Mouse (Mus musculus) gastrocnemius, adult 8-10 months (tissue): ENCODE measurements around the gene Gm28038. TPM values are rescaled to one million over a fixed set of nuclear protein-coding genes. Genes with fewer than 3 reads are reported as not detected.

Experiments used
- DNase-seq, 2 experiments: peaks; one replicate each; pipeline ENCODE4 v3.0.0; 2022; ENCODE audit warnings: low spot score in 2 of 2
- total RNA-seq, 4 experiments: library from RNA; stranded (reverse); gene quantifications; 2 replicates each; pipeline ENCODE4 v1.2.4; 2022

Gm28038 gene
- not detected for total RNA-seq

DNA sequence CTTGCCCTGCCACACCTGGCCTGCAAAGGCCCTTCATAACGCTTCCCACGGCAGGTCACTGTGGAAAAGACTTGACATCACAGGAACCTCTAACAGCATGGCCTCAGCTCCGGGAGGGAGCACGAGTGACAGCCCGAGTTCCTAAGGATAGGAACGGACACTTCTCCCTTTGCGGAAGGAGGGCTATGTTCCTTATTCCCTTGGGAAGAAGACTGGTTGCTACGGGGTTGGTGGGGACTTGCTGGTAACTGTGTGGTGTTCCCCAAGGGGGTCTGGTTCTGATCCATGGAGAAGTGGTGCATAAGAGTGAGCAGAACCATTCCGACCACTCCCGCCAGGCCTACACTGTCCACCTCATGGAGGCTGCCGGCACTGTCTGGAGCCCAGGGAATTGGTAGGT lies at the start of gene Gm28038:
TSS of gene Gm28038 (plus strand) at position 301 of the 400 bp plus-strand sequence.
- DNase-seq, result no peak

DNA sequence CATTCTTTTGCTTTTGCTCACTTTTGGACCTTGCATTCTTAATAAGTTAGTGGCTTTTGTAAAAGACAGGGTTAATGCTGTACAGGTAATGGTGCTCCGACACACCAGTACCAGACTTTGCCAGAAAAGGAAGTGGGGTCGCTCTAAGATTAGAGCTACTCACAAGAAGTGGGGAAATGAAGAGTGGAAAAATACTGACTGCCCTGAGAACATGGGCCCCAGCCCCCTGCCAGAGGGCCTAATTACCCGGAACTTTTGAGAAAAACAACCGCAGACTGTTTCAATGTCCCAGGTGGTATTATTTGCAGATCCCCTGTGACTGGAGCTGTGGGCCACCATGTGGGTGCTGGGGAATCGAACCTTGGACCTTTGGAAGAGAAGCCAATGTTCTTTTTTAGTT lies 45.2 kb upstream of the Gm28038 start:
- DNase-seq, result no peak

DNA sequence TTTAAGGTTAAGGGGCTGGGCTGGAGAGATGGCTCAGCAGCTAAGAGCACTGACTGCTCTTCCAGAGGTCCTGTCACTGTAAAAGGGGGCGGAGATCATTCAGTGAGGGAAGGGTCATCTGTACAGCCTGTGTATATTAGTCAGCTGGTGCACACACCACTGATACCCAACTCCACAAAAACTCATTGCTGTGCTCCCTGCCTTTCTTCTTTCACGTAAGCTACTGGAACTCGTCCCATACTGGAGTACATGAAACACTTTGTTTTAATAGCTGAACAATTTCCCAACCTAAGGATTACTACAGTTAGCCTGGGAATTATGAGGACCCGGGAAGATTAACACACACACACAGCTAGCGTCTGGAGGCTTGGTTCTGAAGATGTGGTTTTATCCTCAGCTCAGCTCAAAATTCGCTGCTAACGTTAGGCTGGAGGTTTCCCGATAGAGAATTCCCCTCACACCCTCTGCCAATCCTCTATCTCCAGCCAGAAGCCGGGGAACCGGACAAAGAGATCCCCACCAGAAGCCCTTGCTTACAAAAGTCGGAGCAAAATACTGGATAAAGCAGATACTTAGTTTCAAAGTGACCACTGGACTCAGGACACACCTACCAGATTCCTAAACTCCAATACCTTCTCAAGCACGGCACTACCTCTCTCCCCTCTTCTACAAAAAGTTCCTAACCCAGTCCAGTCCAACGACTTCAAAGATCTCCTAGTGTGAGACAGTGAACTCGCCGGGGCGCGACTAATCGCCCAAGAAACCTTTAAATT lies 44.2 kb upstream of the Gm28038 start:
- DNase-seq, result no peak

DNA sequence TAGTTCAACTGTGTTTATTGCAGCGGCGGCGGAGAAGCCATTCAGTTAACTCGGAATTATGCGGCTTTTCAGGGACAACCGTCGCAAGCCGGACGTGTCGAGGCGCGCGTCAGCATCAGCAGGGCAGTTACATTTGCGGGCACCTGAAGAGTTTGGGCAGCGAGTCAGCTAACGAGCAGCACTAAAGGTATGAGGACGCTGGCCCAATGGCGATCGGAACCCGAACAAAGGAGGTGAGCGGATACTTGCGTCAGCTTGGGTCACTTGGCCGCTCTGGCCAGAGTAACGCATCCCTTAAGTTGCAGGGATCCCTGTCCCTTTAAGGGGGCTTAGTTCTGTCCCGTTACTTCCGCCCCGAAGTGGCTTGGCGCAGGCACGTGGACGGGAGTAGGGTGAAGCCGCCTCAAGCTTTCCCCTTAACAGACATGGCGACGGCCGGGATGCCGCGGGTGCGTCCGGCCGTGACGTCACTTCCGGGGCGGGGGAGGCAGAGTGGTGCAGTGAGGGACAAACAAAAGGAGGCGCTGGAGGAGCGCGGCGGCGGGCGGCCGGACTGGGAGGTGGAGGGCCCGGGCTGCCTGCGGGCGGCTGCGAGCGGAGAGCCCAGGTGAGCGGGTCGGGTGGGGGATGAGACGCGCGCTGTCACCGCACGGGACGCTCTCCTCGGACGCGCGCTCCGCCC lies 43.5 kb upstream of the Gm28038 start, which contains the start of gene Lrrc8a:
TSS of gene Lrrc8a (plus strand) at position 517 of the 682 bp plus-strand sequence.
- peak; percentile 100 for DNase-seq

DNA sequence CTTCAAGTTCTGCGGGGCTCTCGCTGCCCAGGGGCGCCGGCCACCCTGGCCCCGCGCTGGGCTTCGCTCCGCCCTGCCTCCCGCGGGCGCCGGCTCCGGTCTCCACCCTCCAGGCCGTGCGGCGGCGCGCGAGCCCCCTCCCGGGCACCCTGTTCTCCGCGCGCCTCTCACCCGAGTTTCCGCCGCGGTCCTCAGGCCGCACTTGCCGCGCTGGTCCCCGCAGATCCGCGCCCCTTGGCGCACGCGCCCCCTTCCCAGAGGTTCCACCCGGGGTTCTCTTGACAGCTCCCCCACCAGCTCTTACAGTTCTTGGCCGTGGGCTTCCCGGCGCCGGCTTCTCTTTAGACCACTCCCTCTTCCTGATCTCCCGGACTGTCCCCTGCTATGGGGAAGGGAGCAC lies 43.0 kb upstream of the Gm28038 start:
- DNase-seq, result peak in 1 of 2 experiments; percentile 56

DNA sequence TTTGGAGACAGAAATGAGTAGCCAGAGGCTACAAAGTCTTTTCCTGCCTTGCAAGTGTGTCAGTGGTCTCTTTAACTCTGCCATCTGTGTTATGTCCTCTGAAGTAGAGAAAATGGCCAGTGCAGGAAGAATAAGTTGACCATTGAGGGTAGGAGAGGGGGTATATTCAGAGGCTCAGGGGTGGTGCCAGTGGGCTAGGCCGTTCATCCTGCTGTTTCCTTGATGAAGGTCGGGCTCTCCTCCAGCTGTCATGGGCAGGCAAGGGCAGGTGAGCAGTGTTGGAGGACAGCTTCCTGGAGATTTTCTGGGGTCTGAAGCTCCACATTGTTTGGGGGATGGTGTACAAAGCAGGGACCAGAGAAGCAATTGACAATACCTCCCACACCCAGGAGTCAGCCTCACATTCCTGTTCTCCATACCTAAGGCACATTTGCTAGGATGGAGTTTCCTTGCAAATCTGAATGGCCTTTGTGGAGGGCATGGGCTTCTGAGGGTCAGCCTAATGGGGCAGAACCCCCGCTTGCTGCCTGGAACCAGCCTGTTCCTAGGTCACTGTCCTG lies 41.9 kb upstream of the Gm28038 start:
- DNase-seq, result no peak

DNA sequence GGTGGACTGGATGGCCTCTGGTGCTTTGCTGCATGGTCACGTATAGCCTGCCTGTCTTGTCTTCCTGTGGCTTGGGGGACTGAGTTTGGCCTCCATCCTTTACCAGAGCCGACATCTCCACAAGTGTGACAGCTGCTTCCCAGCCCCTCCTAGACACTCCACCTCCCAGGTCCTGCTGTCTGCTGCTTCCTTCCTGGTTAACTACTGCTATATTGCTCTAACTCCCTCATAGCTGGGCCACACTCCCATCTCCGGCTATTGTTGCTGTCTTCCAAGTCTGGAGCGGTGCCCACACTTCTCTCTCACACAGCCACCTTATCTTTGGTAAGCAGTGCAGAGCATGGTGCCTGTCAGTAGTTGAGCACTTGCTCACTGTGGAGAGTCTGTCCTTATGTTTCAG lies 41.1 kb upstream of the Gm28038 start:
- DNase-seq, result no peak

DNA sequence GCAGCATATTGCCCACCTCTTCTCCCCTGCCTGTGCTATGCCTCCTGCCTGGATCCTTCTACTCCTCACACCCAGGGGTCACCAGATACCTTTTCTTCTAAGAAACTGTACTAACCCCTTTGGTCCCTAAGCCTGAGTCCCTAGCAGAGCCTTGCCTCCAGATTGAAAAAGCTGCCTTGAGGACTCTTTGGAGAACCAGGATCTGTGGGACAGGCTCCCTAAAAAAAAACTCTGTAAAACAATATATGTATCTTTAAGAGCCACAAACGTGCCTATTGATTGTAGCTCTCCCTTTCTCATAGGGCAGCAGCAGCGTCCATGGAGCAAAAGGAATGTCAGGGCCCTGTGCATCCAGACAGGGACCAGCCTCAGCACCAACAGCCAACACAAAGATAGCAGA lies 40.6 kb upstream of the Gm28038 start, which contains the start of gene Gm28035:
TSS of gene Gm28035 (plus strand) at position 301 of the 400 bp plus-strand sequence.
- DNase-seq, result no peak

DNA sequence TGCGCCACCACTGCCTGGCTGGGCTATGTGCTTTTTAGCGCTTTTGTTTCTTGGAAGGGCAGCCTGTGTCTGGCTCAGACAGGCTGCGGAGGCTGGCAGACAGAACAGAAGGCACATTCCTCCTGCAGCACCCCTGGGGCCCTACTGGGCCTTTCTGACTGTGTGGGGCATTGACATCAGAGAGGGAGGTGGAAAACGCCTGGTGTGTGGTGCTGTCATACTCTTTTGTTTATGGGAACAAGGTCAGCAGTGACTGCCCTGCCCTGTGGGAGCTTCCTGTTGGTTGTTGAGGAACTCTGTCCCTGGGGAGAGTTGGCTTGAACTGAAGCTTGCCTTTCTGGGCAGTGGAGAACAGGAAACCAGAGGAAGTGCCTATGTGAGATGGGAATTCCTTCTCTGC lies 38.3 kb upstream of the Gm28038 start:
- DNase-seq, result peak in 1 of 2 experiments; percentile 44

DNA sequence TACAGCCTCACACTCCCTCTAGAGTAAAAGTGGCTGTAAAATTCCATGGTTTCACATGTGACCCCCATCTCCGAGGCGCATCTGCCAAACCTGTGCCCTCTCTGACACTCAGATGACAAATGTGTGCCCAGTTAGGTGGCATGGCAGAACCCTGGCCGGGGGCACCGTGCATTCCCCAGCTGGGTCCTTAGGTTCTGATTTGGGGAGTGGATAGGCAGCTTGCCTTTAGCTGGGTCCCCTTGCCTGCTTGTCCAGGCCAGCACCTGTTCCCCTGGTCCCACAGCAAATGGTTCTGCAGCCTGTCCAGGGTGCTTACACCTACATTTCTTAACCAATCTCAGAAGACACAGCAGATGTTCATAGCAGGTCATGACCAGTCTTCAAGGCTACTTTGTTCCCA lies 37.5 kb upstream of the Gm28038 start:
- no peak for DNase-seq

DNA sequence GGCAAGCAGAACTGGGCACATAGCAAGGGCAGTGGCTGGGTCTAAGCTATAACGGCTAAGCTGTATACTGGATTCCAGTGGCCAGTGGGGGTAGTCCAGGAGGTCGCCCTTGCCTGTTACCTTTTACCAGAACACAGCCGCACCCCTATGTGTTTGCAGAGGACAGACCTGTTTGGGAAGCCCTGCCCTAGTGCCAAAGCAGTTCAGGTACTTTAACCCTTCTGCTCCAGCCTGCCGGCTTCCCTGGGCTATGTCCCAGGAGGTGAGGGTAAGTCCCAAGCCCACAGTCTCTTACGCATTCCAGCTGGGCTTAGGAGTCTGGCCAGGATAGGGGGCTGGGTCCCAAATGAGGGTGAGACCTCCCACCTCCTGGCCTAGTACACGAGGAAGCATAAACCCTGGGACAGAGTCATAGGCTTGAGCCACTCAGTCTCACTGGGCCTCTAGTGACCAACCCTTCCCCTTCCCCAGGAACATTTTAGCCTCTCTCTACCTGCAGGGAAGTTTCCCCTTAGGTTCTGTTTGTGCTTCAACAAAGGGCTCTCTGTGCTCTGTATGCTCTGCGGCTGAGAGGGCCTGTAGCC lies 36.2 kb upstream of the Gm28038 start:
- DNase-seq, result no peak

DNA sequence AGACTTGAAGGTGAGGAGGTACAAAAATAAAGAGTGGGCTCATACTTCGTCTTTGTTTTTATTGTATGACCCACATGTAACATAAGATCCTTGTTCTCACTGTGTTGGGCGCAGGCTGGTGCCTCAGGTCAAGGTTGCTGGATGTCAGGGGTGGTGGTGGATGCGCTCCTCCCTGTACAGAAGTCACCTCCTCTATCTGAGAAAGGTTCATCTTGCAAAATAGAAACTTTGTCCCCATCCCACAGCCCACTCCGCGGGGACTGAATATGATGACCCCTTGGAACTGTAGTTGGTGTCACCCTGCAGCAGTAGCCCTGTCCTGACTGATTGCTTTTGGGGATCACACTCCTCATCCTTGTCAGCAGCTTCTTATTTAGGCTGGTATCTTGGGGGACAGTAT lies 33.8 kb upstream of the Gm28038 start:
- DNase-seq, result no peak

DNA sequence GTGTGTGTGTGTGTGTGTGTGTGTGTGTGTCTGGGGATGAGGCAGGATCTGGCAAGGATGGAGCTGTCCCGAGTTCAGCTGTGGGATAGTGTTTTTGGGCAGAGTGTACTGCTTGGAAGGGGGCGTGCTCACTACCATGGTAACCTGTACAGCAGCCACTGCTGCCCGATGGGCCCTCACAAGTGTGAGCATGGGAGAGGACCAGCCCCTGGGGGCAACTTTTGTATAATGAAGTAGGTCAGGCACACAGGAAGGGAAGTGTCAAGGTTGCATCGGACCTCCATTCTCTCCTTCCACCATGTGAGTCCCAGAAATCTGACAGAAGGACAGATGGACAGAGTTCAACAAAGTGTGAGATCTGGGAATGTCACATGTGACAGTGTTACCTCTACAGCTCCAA lies 33.2 kb upstream of the Gm28038 start:
- no peak for DNase-seq

DNA sequence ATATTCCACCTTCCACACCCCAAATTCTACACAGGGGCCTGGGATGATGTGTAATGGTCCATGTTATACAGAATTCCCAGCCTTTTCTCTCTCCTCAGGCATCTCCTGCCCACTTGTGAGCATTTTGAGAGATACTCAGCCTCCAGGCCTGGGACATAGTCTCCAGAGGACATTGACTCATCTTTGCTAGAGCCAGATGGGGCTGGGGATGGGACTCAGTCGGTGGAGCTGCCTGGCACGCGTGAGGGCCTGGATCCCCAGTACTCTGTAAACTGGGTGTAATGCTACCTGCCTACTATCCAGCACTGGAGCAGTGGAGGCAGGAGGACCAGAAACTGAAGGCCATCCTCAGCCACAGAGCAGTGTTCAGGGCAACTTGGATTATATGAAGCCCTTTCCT lies 31.7 kb upstream of the Gm28038 start:
- no peak for DNase-seq

DNA sequence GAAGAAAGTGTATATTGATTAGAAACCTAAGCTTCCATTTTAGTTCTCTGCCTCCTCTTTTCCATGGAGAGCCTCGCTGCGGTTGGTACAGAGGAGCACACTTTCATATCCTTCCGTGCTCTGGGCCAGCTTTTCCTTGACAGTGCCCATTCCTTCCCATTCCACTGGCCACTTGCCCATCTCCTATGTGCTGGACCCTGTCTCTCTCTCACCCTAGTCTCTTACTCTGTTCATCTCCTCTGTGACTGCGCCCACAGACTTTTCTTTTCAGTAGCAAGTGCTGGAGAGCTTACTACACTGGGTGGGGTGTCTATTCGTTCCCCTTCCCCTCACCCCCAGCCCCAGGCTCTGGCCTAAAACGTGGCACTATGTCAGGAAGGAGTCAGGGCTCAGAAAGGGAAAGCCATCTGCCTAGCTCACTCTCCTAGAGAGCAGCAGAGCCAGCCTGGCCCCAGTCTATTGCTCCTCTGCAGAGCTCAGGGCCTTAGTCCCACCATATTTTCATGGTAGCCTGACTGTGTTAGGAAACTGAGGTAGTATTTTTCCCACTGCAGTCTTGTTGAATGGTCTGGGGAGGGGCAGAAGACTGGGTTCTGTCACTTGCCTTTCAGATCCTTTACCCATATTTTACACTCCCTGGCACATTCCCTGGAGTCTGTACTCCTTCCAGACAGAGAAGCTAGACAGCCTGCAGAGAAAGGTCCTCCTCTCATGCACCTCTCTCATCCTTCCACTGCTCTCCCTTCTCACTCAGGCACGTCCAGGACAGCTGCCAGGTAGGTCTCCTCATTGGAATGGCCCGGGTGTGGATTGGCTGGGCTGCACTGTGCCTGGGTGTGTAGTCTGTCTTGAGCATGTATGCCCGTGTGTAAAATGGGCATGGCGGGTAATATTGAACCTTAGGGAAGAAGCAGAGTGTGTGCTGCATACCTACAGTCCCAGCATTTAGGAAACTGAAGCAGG lies 30.4 kb upstream of the Gm28038 start:
- DNase-seq, result no peak

DNA sequence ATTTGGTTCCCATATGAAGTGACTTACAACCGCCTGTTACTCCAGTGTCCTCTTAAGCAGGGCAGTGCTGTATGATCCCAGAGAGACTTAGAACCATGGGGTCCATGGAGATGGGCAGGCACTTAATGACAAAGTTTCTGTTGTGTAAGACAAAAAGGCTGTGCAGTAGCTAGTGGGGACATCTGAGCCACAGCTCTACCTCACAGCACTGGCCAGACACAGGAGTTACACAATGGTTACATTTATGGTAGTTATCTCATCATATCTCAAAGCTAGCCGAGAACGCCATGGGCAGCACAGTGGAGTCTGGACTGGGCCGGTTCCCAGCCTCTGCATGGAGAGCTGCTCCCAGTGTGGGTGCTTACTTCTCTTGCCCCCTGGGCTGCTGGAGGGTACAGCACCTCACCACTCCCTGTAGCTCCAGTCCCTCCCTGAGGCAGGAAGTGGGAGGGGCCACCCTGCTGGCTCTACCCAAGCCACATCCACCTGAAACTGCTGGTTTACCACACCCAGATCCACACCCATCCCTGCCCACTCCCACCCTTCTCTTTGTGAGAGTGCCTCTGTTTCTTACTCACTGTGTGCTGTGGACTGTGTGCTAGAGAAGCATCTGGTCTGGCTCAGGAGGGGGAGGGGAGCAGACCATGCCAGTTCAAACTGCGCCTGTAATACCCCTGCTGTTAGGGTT lies 29.3 kb upstream of the Gm28038 start:
- DNase-seq, result no peak

DNA sequence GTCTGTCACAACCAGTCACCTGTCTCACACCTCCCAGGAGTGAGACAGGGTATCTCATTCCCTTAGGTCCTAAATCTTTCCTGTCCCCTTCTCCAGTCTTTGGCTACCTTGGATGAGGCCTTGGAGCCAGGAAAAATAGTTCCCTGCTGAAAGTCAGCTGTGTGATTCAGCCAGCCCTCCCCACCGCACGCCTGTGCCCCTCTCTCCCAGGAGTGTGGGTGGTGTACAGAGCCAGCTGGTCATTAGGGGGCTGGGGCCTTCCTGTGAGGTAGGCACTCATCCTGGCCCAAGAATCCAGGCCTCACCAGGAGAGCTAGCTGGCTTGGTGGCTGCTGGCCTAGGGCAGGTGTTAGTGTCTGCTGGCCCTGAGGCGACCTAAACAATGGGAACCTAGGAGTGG lies 28.3 kb upstream of the Gm28038 start:
- no peak for DNase-seq

DNA sequence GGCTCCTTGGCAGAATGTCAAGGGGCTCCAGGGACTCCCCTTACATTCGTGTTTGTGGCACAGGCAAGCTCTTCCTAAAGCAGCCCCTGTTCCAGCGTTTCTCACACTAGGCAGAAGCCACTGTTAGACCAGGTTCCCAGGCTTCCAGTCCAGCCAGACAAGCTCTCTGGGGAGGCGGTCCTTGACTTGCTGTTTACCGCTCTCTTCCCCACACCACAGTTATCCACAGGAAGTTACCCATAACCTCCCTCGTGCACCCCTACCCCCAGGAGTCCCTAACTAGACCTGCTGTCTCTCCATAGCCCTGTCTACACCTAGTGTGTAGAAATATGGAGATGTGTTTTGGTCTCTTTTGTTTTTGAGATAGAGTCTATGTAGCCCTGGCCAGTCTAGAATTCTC lies 27.0 kb upstream of the Gm28038 start:
- no peak for DNase-seq

DNA sequence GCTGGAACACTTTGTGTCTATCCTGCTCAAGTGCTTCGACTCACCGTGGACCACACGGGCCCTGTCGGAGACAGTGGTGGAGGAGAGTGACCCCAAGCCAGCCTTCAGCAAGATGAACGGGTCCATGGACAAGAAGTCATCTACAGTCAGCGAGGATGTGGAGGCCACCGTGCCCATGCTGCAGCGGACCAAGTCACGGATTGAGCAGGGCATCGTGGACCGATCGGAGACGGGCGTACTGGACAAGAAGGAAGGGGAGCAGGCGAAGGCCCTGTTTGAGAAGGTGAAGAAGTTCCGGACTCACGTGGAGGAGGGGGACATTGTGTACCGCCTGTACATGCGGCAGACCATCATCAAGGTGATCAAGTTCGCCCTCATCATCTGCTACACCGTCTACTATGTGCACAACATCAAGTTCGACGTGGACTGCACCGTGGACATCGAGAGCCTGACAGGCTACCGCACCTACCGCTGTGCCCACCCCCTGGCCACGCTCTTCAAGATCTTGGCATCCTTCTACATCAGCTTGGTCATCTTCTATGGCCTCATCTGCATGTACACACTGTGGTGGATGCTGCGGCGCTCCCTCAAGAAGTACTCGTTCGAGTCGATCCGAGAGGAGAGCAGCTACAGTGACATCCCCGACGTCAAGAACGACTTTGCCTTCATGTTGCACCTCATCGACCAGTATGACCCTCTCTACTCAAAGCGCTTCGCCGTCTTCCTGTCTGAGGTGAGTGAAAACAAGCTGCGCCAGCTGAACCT lies 25.0 kb upstream of the Gm28038 start:
- no peak for DNase-seq
